Mouse (Mus musculus): ENCODE results near the gene Btbd9. TPM values are rescaled to one million over a fixed set of nuclear protein-coding genes. Genes with fewer than 3 reads are reported as not detected.

Btbd9 gene
- polyA plus RNA-seq, 1 experiment from 2014 or later, result 38.3 TPM

- no peaks in the 10 kb centered on the region for H3K36me3 ChIP-seq
- ATAC-seq (replicated peaks; ENCODE audit: insufficient number of reproducible peaks, insufficient read depth, low FRiP score, low read depth), result no peak
- no peak overlapping the region for H3K27ac ChIP-seq
- no peaks in the 10 kb centered on the region for H3K9me3 ChIP-seq (replicated peaks)
- 82% methylated on average over 8 of the region's 8 CpGs for WGBS
- no peak overlapping the region for H3K4me3 ChIP-seq
- no peak overlapping the region for H3K9ac ChIP-seq
- H3K27me3 ChIP-seq, result no peaks in the 10 kb centered on the region
- peaks cover 22% of the 10 kb centered on the region for H3K4me1 ChIP-seq (replicated peaks)
- no peak overlapping the region for H3K4me2 ChIP-seq
Measured at GRCm38 (mm10) chr17:30268456-30268855, 307.8 kb downstream of the Btbd9 start.

- no peak overlapping the region for H3K27ac ChIP-seq
- no peak overlapping the region for H3K4me3 ChIP-seq
- peaks cover 22% of the 10 kb centered on the region for H3K4me1 ChIP-seq (replicated peaks)
- 53% methylated on average over 5 of the region's 5 CpGs for WGBS
- no peak overlapping the region for H3K4me2 ChIP-seq
- no peaks in the 10 kb centered on the region for H3K9me3 ChIP-seq (replicated peaks)
- no peaks in the 10 kb centered on the region for H3K27me3 ChIP-seq
- H3K36me3 ChIP-seq, result no peaks in the 10 kb centered on the region
- 0 out of 2 replicates have a peak overlapping the region, but pooled peaks have one; percentile 3 for H3K9ac ChIP-seq
- no peak for ATAC-seq (replicated peaks; ENCODE audit: insufficient number of reproducible peaks, insufficient read depth, low FRiP score, low read depth)
Measured at GRCm38 (mm10) chr17:30267432-30267973, 308.8 kb downstream of the Btbd9 start.

- WGBS, result 77% methylated on average over 2 of the region's 2 CpGs
- Histone ChIP-seq H3K4me2 (no peak overlapping the region), H3K9ac (no peak overlapping the region), H3K27me3 (no peaks in the 10 kb centered on the region), H3K4me1 (replicated peaks) (peaks cover 27% of the 10 kb centered on the region), H3K36me3 (no peaks in the 10 kb centered on the region), H3K4me3 (no peak overlapping the region), H3K9me3 (replicated peaks) (no peaks in the 10 kb centered on the region), H3K27ac (no peak overlapping the region)
- no peak for ATAC-seq (replicated peaks; ENCODE audit: insufficient number of reproducible peaks, insufficient read depth, low FRiP score, low read depth)
Measured at GRCm38 (mm10) chr17:30263535-30263934, 312.8 kb downstream of the Btbd9 start.

GRCm38 (mm10) chr17:30262943-30263342, 313.3 kb downstream of the Btbd9 start:
- Histone ChIP-seq H3K9me3 (replicated peaks) (no peaks in the 10 kb centered on the region), H3K9ac (no peak overlapping the region), H3K4me3 (no peak overlapping the region), H3K36me3 (no peaks in the 10 kb centered on the region), H3K27me3 (no peaks in the 10 kb centered on the region), H3K4me2 (no peak overlapping the region), H3K27ac (no peak overlapping the region), H3K4me1 (replicated peaks) (peaks cover 27% of the 10 kb centered on the region)
- ATAC-seq (replicated peaks; ENCODE audit: insufficient number of reproducible peaks, insufficient read depth, low FRiP score, low read depth), result no peak
- WGBS, result 89% methylated on average over 6 of the region's 6 CpGs

GRCm38 (mm10) chr17:30262440-30262839, 313.8 kb downstream of the Btbd9 start:
- Histone ChIP-seq H3K27me3 (no peaks in the 10 kb centered on the region), H3K4me3 (no peak overlapping the region), H3K27ac (no peak overlapping the region), H3K9ac (no peak overlapping the region), H3K4me2 (no peak overlapping the region), H3K9me3 (replicated peaks) (no peaks in the 10 kb centered on the region), H3K36me3 (no peaks in the 10 kb centered on the region), H3K4me1 (replicated peaks) (peaks cover 29% of the 10 kb centered on the region)
- no peak for ATAC-seq (replicated peaks; ENCODE audit: insufficient number of reproducible peaks, insufficient read depth, low FRiP score, low read depth)
- 87% methylated on average over 4 of the region's 4 CpGs for WGBS

GRCm38 (mm10) chr17:30261983-30262340, 314.3 kb downstream of the Btbd9 start:
- WGBS, result 91% methylated on average over 3 of the region's 3 CpGs
- no peak for ATAC-seq (replicated peaks; ENCODE audit: insufficient number of reproducible peaks, insufficient read depth, low FRiP score, low read depth)
- H3K27me3 ChIP-seq, result no peaks in the 10 kb centered on the region
- H3K4me2 ChIP-seq, result no peak overlapping the region
- H3K27ac ChIP-seq, result 0 out of 2 replicates have a peak overlapping the region, but pooled peaks have one; percentile 6
- peaks cover 29% of the 10 kb centered on the region for H3K4me1 ChIP-seq (replicated peaks)
- H3K4me3 ChIP-seq, result no peak overlapping the region
- H3K9me3 ChIP-seq (replicated peaks), result no peaks in the 10 kb centered on the region
- no peaks in the 10 kb centered on the region for H3K36me3 ChIP-seq
- H3K9ac ChIP-seq, result no peak overlapping the region

GRCm38 (mm10) chr17:30261307-30261982, 314.8 kb downstream of the Btbd9 start:
- 65% methylated on average over 10 of the region's 10 CpGs for WGBS

GRCm38 (mm10) chr17:30260641-30261306, 315.5 kb downstream of the Btbd9 start:
- H3K4me3 ChIP-seq, result no peak overlapping the region
- 74% methylated on average over 6 of the region's 6 CpGs for WGBS
- H3K9ac ChIP-seq, result no peak overlapping the region
- no peaks in the 10 kb centered on the region for H3K36me3 ChIP-seq
- no peak overlapping the region for H3K27ac ChIP-seq
- no peak overlapping the region for H3K4me2 ChIP-seq
- no peaks in the 10 kb centered on the region for H3K27me3 ChIP-seq
- no peak for ATAC-seq (replicated peaks; ENCODE audit: insufficient number of reproducible peaks, insufficient read depth, low FRiP score, low read depth)
- peaks cover 40% of the 10 kb centered on the region for H3K4me1 ChIP-seq (replicated peaks)
- no peaks in the 10 kb centered on the region for H3K9me3 ChIP-seq (replicated peaks)

More at GRCm38 (mm10) chr17:30261307-30261982, 314.8 kb downstream of the Btbd9 start:
- H3K9me3 ChIP-seq (replicated peaks), result no peaks in the 10 kb centered on the region
- H3K9ac ChIP-seq, result no peak overlapping the region
- ATAC-seq (replicated peaks; ENCODE audit: insufficient number of reproducible peaks, insufficient read depth, low FRiP score, low read depth), result no peak
- no peak overlapping the region for H3K4me2 ChIP-seq
- H3K27ac ChIP-seq, result peak overlapping the region; percentile 6; the same call in 1 of the 2 replicates
- no peak overlapping the region for H3K4me3 ChIP-seq
- H3K4me1 ChIP-seq (replicated peaks), result peaks cover 34% of the 10 kb centered on the region
- H3K27me3 ChIP-seq, result no peaks in the 10 kb centered on the region
- H3K36me3 ChIP-seq, result no peaks in the 10 kb centered on the region

- no peak overlapping the region for H3K4me2 ChIP-seq
- no peaks in the 10 kb centered on the region for H3K27me3 ChIP-seq
- no peaks in the 10 kb centered on the region for H3K36me3 ChIP-seq
- no peak overlapping the region for H3K4me3 ChIP-seq
- H3K9me3 ChIP-seq (replicated peaks), result no peaks in the 10 kb centered on the region
- H3K4me1 ChIP-seq (replicated peaks), result peaks cover 48% of the 10 kb centered on the region
- WGBS, result 69% methylated on average over 6 of the region's 6 CpGs
- ATAC-seq (replicated peaks; ENCODE audit: insufficient number of reproducible peaks, insufficient read depth, low FRiP score, low read depth), result no peak
- H3K27ac ChIP-seq, result no peak overlapping the region
- H3K9ac ChIP-seq, result no peak overlapping the region
Measured at GRCm38 (mm10) chr17:30259938-30260337, 316.4 kb downstream of the Btbd9 start.

GRCm38 (mm10) chr17:30258480-30258879, 317.8 kb downstream of the Btbd9 start:
- H3K4me1 ChIP-seq (replicated peaks), result peaks cover 62% of the 10 kb centered on the region
- 38% methylated on average over 4 of the region's 4 CpGs for WGBS
- peak overlapping the region; percentile 35 for H3K27ac ChIP-seq

GRCm38 (mm10) chr17:30255928-30256560, 320.2 kb downstream of the Btbd9 start:
- H3K4me2 ChIP-seq, result no peak overlapping the region
- H3K27me3 ChIP-seq, result no peaks in the 10 kb centered on the region
- H3K4me3 ChIP-seq, result no peak overlapping the region
- 63% methylated on average over 8 of the region's 8 CpGs for WGBS
- H3K9me3 ChIP-seq (replicated peaks), result no peaks in the 10 kb centered on the region
- no peaks in the 10 kb centered on the region for H3K36me3 ChIP-seq
- no peak overlapping the region for H3K27ac ChIP-seq
- peaks cover 59% of the 10 kb centered on the region for H3K4me1 ChIP-seq (replicated peaks)
- ATAC-seq (replicated peaks; ENCODE audit: insufficient number of reproducible peaks, insufficient read depth, low FRiP score, low read depth), result no peak
- H3K9ac ChIP-seq, result no peak overlapping the region

More at GRCm38 (mm10) chr17:30258480-30258879, 317.8 kb downstream of the Btbd9 start:
- Histone ChIP-seq H3K4me2 (no peak overlapping the region), H3K9ac (no peak overlapping the region), H3K9me3 (replicated peaks) (no peaks in the 10 kb centered on the region), H3K27me3 (no peaks in the 10 kb centered on the region), H3K36me3 (no peaks in the 10 kb centered on the region), H3K4me3 (no peak overlapping the region)
- ATAC-seq (replicated peaks; ENCODE audit: insufficient number of reproducible peaks, insufficient read depth, low FRiP score, low read depth), result no peak
